Mouse (Mus musculus): ENCODE measurements around the gene Plbd2. TPM values are rescaled to one million over a fixed set of nuclear protein-coding genes. Genes with fewer than 3 reads are reported as not detected.

The Plbd2 gene
- total RNA-seq (2015): 8.3 and 9.8 TPM in 2 replicates
- total RNA-seq (2017): 6.9 and 8.7 TPM in 2 replicates

GRCm38 (mm10) chr5:120503144-120503795 lies at the start of gene Plbd2:
TSS of gene Plbd2 (minus strand) at chr5:120503625.
- ATAC-seq (replicated peaks; ENCODE audit: poor library complexity): peak; percentile 70

GRCm38 (mm10) chr5:120550673-120551072 lies 47.2 kb upstream of the Plbd2 start:
- no peak for ATAC-seq (replicated peaks; ENCODE audit: poor library complexity)

- no peak for ATAC-seq (replicated peaks; ENCODE audit: poor library complexity)
Measured at GRCm38 (mm10) chr5:120550137-120550536, 46.7 kb upstream of the Plbd2 start.

- no peak for ATAC-seq (replicated peaks; ENCODE audit: poor library complexity)
Measured at GRCm38 (mm10) chr5:120548236-120548850, 44.9 kb upstream of the Plbd2 start.

- ATAC-seq (replicated peaks; ENCODE audit: poor library complexity): no peak
Measured at GRCm38 (mm10) chr5:120536632-120537031, 33.2 kb upstream of the Plbd2 start.

- no peak for ATAC-seq (replicated peaks; ENCODE audit: poor library complexity)
Measured at GRCm38 (mm10) chr5:120536046-120536445, 32.6 kb upstream of the Plbd2 start.

GRCm38 (mm10) chr5:120534686-120535075 lies 31.3 kb upstream of the Plbd2 start:
- ATAC-seq (replicated peaks; ENCODE audit: poor library complexity): no peak

- no peak for ATAC-seq (replicated peaks; ENCODE audit: poor library complexity)
Measured at GRCm38 (mm10) chr5:120534071-120534685, 30.8 kb upstream of the Plbd2 start.

GRCm38 (mm10) chr5:120531631-120532030 lies 28.2 kb upstream of the Plbd2 start:
- ATAC-seq (replicated peaks; ENCODE audit: poor library complexity): no peak

GRCm38 (mm10) chr5:120527296-120527964 lies 24.0 kb upstream of the Plbd2 start:
- peak; percentile 79 for ATAC-seq (replicated peaks; ENCODE audit: poor library complexity)

GRCm38 (mm10) chr5:120526311-120526710 lies 22.9 kb upstream of the Plbd2 start:
- ATAC-seq (replicated peaks; ENCODE audit: poor library complexity): no peak

GRCm38 (mm10) chr5:120525737-120526136 lies 22.3 kb upstream of the Plbd2 start:
- ATAC-seq (replicated peaks; ENCODE audit: poor library complexity): peak; percentile 42

GRCm38 (mm10) chr5:120524736-120525135 lies 21.3 kb upstream of the Plbd2 start:
- ATAC-seq (replicated peaks; ENCODE audit: poor library complexity): 0 out of 2 replicates have a peak, but pooled peaks have one; percentile 33

GRCm38 (mm10) chr5:120522649-120523048 lies 19.2 kb upstream of the Plbd2 start:
- peak; percentile 38; the same call in 1 of the 2 replicates for ATAC-seq (replicated peaks; ENCODE audit: poor library complexity)

- ATAC-seq (replicated peaks; ENCODE audit: poor library complexity): peak; percentile 18
Measured at GRCm38 (mm10) chr5:120517552-120517951, 14.1 kb upstream of the Plbd2 start.

- no peak for ATAC-seq (replicated peaks; ENCODE audit: poor library complexity)
Measured at GRCm38 (mm10) chr5:120516221-120516984, 13.0 kb upstream of the Plbd2 start.

- ATAC-seq (replicated peaks; ENCODE audit: poor library complexity): no peak
Measured at GRCm38 (mm10) chr5:120515451-120515850, 12.0 kb upstream of the Plbd2 start.

GRCm38 (mm10) chr5:120514754-120515153 lies 11.3 kb upstream of the Plbd2 start:
- ATAC-seq (replicated peaks; ENCODE audit: poor library complexity): no peak

GRCm38 (mm10) chr5:120514031-120514677 lies 10.7 kb upstream of the Plbd2 start:
- no peak for ATAC-seq (replicated peaks; ENCODE audit: poor library complexity)

- ATAC-seq (replicated peaks; ENCODE audit: poor library complexity): no peak
Measured at GRCm38 (mm10) chr5:120512911-120513555, 9.6 kb upstream of the Plbd2 start.
